Mouse (Mus musculus): ENCODE measurements around the gene Ddx25. TPM values are rescaled to one million over a fixed set of nuclear protein-coding genes. Genes with fewer than 3 reads are reported as not detected.

Gene Ddx25
- total RNA-seq, 2 experiments from 2014 or later = 16.3 to 16.7 TPM

DNA sequence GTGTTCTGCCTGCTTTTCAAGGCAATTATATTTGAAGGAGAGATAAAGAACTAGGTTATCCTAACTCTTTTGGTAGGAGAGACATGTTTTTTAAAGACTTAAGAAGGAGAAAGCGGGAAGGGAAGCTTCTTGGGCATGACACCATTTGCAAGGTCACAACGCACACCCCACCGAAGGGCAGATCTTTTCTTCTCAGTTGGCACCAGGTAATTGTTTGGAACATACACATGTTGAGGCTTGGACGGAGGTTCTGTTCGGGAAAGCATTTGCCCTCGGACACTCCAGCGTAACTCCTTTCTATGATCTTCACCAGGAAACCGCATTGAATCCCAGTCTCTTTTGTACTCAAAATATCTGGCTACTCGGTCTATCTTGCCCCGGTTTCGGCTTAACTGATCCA lies 2.7 kb upstream of the Ddx25 start:
- no peak for TF ChIP-seq CTCF (IDR thresholded peaks at IDR 0.05)
- DNase-seq (ENCODE audit: extremely low spot score in 1 of 2, low spot score in 2 of 2) = no peak
- H3K4me3 ChIP-seq = no peak overlapping the region
- intact Hi-C loops (cut with DNase I) = no loop called here
- no peak overlapping the region for H3K27ac ChIP-seq

DNA sequence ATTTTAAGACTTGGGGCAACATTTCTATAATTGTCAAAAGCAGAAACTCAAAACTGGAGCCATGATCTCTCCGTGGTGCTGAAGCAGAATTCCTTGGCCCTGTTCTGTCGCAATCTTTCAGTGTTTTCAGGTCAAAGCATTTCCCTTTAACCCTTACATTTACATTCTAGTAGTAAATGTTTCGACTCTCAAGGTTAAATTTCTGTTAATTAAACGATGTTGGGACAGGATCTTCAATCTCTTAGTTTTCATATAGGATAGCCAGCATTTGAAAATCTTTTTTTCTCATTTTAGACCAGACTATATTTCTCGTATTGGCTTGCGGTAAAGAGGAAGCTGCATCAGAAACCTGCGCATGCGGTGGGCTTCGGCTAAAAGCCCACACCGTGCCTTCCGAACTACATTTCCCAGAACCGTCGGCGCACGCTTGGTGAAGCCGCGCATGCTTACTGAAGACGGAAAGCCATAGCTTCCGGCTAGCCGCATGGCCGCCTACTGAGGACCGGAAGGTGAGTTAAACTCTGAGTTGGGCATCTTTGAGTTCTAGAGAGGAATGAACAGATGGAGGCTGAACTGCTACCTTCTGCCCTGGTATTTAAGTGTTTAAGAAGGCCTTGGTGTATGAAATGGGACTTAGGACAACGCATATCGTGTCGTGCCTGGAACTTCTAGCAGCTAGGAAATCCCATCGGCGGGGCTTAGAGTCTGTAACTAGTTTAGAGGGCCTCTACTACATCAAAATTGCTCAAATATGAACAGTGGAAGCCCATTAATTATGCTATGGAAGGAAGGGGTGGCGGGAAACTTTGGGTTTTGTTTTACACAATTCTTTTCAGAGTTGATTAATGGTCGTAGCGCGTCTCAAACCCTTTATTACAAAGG lies 922 bp upstream of the Ddx25 start:
- intact Hi-C loops (cut with DNase I) = no loop called here
- peak overlapping the region; percentile 68 for H3K4me3 ChIP-seq
- peak; percentile 80 to 86 for DNase-seq (ENCODE audit: extremely low spot score in 1 of 2, low spot score in 2 of 2)
- H3K27ac ChIP-seq = peak overlapping the region; percentile 88
- no peak for TF ChIP-seq CTCF (IDR thresholded peaks at IDR 0.05)

DNA sequence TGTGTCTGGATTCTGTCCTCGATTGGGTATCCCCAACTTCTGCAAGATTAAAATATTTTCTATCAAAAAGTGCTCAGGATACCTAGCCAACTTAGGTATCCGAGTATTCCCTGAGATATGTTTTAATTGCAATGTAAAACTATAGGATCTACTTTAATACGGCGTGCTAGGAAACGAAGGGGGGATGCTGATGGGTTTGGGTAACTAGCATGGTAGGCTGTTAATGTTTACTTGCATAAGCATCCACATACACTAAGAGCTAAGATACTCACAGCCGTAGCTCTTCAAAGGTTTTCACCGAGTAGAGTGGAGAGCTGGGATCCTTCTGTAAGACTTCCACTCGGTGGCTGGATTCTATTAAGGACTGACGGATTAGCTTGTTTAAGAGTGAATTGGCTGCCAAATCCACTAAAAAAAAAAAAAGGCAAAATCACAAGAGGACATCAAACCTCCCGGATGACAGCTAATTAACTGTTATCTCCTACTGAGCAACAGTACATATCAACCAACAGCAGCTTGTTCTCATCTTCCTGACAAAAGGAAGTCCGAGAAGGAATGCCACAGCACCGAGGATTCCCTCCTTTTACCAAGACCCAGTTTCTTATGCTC lies 1.7 kb downstream of the Ddx25 start:
- DNase-seq (ENCODE audit: extremely low spot score in 1 of 2, low spot score in 2 of 2) = peak; percentile 3 to 6
- H3K27ac ChIP-seq = no peak overlapping the region
- TF ChIP-seq CTCF (IDR thresholded peaks at IDR 0.05) = no peak
- no peak overlapping the region for H3K4me3 ChIP-seq
- intact Hi-C loops (cut with DNase I) = no loop called here

GRCm38 (mm10) chr9:35548455-35548854 lies 9.9 kb downstream of the Ddx25 start:
- intact Hi-C loops (cut with DNase I) = loop anchor here (10.0 kb wide), 1 partner anchor 504 kb away; no protein-coding TSS in a partner anchor
- no peak overlapping the region for H3K4me3 ChIP-seq
- H3K27ac ChIP-seq = no peak overlapping the region
- no peak for TF ChIP-seq CTCF (IDR thresholded peaks at IDR 0.05)
- peak in 1 of 2 experiments; percentile 8 for DNase-seq (ENCODE audit: extremely low spot score in 1 of 2, low spot score in 2 of 2)

DNA sequence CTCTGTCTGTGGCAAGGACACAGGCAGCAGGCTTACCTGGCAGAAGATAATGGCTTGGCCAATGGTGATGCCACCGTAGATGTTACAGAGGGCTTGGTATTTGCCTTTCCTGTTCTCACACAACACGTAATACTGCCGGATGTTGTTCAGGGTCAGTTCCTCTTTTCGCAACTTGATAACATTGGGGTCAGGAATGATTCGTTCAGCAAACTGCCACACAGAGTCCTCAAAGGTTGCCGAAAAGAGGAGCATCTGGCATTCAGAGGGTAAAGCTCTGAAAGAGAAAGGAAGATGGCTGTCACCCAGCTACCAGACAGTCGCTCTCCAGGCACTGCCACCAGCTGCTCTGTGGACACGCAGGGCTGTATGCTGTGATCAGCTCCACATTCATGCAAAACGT lies 11.6 kb downstream of the Ddx25 start:
- intact Hi-C loops (cut with DNase I) = loop anchor here (10.0 kb wide), 1 partner anchor 502 kb away; no protein-coding TSS in a partner anchor
- no peak for TF ChIP-seq CTCF (IDR thresholded peaks at IDR 0.05)
- peak in 1 of 2 experiments; percentile 4 for DNase-seq (ENCODE audit: extremely low spot score in 1 of 2, low spot score in 2 of 2)
- Histone ChIP-seq H3K4me3 (no peak overlapping the region), H3K27ac (no peak overlapping the region)

- intact Hi-C loops (cut with DNase I) = loop anchor here (10.0 kb wide), 1 partner anchor 501 kb away; no protein-coding TSS in a partner anchor
- peak; percentile 33 for TF ChIP-seq CTCF (IDR thresholded peaks at IDR 0.05)
- Histone ChIP-seq H3K4me3 (no peak overlapping the region), H3K27ac (no peak overlapping the region)
- peak in 1 of 2 experiments; percentile 13 for DNase-seq (ENCODE audit: extremely low spot score in 1 of 2, low spot score in 2 of 2)
Measured at GRCm38 (mm10) chr9:35545704-35546103, 12.6 kb downstream of the Ddx25 start.

DNA sequence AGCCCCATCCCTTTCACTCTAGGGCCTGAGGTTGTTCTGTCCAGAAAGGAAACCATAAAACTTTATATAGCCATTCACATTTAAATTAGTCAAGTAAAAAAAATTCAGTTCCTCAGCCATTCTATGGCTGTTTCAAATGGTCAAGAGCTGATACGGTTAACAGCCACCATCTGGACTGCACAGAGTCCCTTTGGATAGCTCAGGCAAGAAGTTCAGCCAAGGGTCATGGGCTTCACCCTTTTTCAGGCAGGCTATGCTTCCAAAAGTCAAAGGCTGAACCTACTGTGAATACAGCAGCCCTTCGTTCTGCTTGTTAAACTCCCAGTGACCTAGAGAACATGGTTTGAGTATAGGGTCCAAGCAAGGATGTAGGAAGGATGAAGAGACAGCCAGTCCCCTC lies 13.7 kb downstream of the Ddx25 start:
- intact Hi-C loops (cut with DNase I) = loop anchor here (10.0 kb wide), 1 partner anchor 500 kb away; no protein-coding TSS in a partner anchor
- Histone ChIP-seq H3K27ac (no peak overlapping the region), H3K4me3 (no peak overlapping the region)
- TF ChIP-seq CTCF (IDR thresholded peaks at IDR 0.05) = no peak
- no peak for DNase-seq (ENCODE audit: extremely low spot score in 1 of 2, low spot score in 2 of 2)

- intact Hi-C loops (cut with DNase I) = loop anchor here (10.0 kb wide), 1 partner anchor 498 kb away; no protein-coding TSS in a partner anchor
- H3K27ac ChIP-seq = no peak overlapping the region
- DNase-seq (ENCODE audit: extremely low spot score in 1 of 2, low spot score in 2 of 2) = no peak
- H3K4me3 ChIP-seq = no peak overlapping the region
- TF ChIP-seq CTCF (IDR thresholded peaks at IDR 0.05) = no peak
Measured at GRCm38 (mm10) chr9:35543099-35543860, 15.0 kb downstream of the Ddx25 start.

DNA sequence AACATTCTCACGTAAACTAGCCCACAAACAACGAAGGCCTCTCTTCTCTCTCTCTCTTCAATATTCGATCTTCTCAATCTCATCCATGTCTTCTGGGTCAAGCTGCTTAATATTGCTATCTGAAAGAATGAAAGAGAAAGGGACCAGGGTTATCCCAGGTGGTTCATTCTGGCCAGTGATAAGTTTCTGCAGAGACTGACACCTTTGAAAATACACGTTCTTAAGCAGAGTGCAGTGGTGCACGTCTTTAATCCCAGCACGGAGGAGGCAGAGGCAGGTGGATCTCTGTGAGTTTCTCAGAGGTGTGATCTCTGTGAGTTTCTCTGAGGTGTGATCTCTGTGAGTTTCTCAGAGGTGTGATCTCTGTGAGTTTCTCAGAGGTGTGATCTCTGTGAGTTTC lies 16.4 kb downstream of the Ddx25 start:
- no peak for DNase-seq (ENCODE audit: extremely low spot score in 1 of 2, low spot score in 2 of 2)
- TF ChIP-seq CTCF (IDR thresholded peaks at IDR 0.05) = no peak
- intact Hi-C loops (cut with DNase I) = loop anchor here (1.0 to 10.0 kb wide), 2 partner anchors 260 to 497 kb away; no protein-coding TSS in a partner anchor
- no peak overlapping the region for H3K27ac ChIP-seq
- no peak overlapping the region for H3K4me3 ChIP-seq

- intact Hi-C loops (cut with DNase I) = loop anchor here (1.0 to 10.0 kb wide), 2 partner anchors 259 to 497 kb away; no protein-coding TSS in a partner anchor
- Histone ChIP-seq H3K4me3 (no peak overlapping the region), H3K27ac (no peak overlapping the region)
- peak; percentile 69 to 83 for DNase-seq (ENCODE audit: extremely low spot score in 1 of 2, low spot score in 2 of 2)
- peak; percentile 82 for TF ChIP-seq CTCF (IDR thresholded peaks at IDR 0.05)
Measured at GRCm38 (mm10) chr9:35541488-35541887, 16.8 kb downstream of the Ddx25 start.

DNA sequence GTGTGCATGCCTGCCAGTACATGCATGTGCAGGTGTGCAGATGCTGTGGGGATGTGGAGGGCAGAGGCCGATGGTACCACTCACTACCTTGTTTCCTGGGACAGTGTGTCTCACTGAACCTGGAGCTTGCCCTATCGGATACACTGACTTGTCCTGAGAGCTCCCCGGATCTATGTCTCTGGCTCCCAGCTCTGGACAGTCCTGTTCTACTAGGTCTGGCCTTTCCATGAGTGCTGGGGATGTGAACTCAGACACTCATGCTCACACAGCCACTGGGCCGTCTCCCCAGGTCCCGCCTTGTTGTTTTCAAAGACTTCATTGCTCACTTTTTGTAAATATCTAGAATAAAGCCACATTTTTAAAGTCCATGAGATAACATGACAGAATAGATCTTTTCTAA lies 17.3 kb downstream of the Ddx25 start:
- TF ChIP-seq CTCF (IDR thresholded peaks at IDR 0.05) = no peak
- H3K4me3 ChIP-seq = no peak overlapping the region
- H3K27ac ChIP-seq = no peak overlapping the region
- DNase-seq (ENCODE audit: extremely low spot score in 1 of 2, low spot score in 2 of 2) = no peak
- intact Hi-C loops (cut with DNase I) = loop anchor here (1.0 to 10.0 kb wide), 2 partner anchors 259 to 496 kb away; no protein-coding TSS in a partner anchor
